In genomic region chr16:18247521-18248399, GRCm38 (mm10) we compare ENCODE assay signal across 9 mouse cellular contexts. TPM values are rescaled to one million over a fixed set of nuclear protein-coding genes. Genes with fewer than 3 reads are reported as not detected.
DNase-seq lines count a peak whose midpoint lies in the region; ATAC-seq and TF ChIP-seq lines count a peak whose summit lies in the region.
"Had no signal": no experiment of that assay in that cellular context is flagged by ENCODE, and none has a peak within 500 bp of the region (broad histone marks: within the 10 kb centered on the region; RNA-seq: fewer than 3 reads in every experiment).

No protein-coding gene starts in this region.

- no peak for TF ChIP-seq EP300 in stomach, postnatal 0 days (optimal IDR thresholded peaks at IDR 0.05)

- WGBS in forebrain, embryonic 15.5 days, result under 1% methylated on average over 33 of the region's 33 CpGs
- under 1% methylated on average over 33 of the region's 33 CpGs for whole genome bisulfite sequencing in liver, embryonic 12.5 days (ENCODE audit: insufficient replicate concordance)
- under 1% methylated on average over 33 of the region's 33 CpGs for WGBS in stomach, postnatal 0 days

- H3K27ac ChIP-seq in forebrain, embryonic 15.5 days (replicated peaks), result peak overlapping the region; percentile 90
- H3K27ac ChIP-seq in liver, embryonic 12.5 days, result peak overlapping the region; percentile 89
- peak overlapping the region; percentile 84 for H3K27ac ChIP-seq in stomach, postnatal 0 days (replicated peaks)

- H3K4me3 ChIP-seq in forebrain, embryonic 15.5 days, result peak overlapping the region; percentile 60
- H3K4me3 ChIP-seq in liver, embryonic 12.5 days, result peak overlapping the region; percentile 94
- H3K4me3 ChIP-seq in stomach, postnatal 0 days (ENCODE audit: low read depth, low read length), result peak overlapping the region; percentile 93

- DNase-seq in cerebellum, adult 11 months, result no peak
- DNase-seq in right cerebral cortex, postnatal 14 days, result peak; percentile 31
- no peak for DNase-seq in right cerebral cortex, adult 18-20 months
- DNase-seq in stomach, postnatal 0 days (ENCODE audit: low spot score), result peak; percentile 53
- DNase-seq in gastrocnemius, postnatal 10 days, result no peak

- H3K36me3 ChIP-seq in forebrain, embryonic 15.5 days, result peaks cover 63% of the 10 kb centered on the region
- H3K36me3 ChIP-seq in liver, embryonic 12.5 days, result peaks cover 76% of the 10 kb centered on the region
- peaks cover 11% of the 10 kb centered on the region for H3K36me3 ChIP-seq in stomach, postnatal 0 days (ENCODE audit: control insufficient read depth, insufficient read depth, low read length)

- no peaks in the 10 kb centered on the region for H3K27me3 ChIP-seq in forebrain, embryonic 15.5 days
- H3K27me3 ChIP-seq in liver, embryonic 12.5 days (replicated peaks), result no peaks in the 10 kb centered on the region
- no peaks in the 10 kb centered on the region for H3K27me3 ChIP-seq in stomach, postnatal 0 days (ENCODE audit: control insufficient read depth, insufficient read depth, low read length)

- no peak for TF ChIP-seq CTCF in stomach, postnatal 0 days (IDR thresholded peaks at IDR 0.05; ENCODE audit: low read depth)

- H3K9me3 ChIP-seq in forebrain, embryonic 15.5 days, result no peaks in the 10 kb centered on the region
- no peaks in the 10 kb centered on the region for H3K9me3 ChIP-seq in liver, embryonic 12.5 days (replicated peaks)
- no peaks in the 10 kb centered on the region for H3K9me3 ChIP-seq in stomach, postnatal 0 days (ENCODE audit: control insufficient read depth, low read length)

- peaks cover 36% of the 10 kb centered on the region for H3K4me1 ChIP-seq in forebrain, embryonic 15.5 days
- peaks cover 51% of the 10 kb centered on the region for H3K4me1 ChIP-seq in liver, embryonic 12.5 days
- H3K4me1 ChIP-seq in stomach, postnatal 0 days (replicated peaks; ENCODE audit: control insufficient read depth, insufficient read depth), result 0 out of 2 replicates have a peak, but pooled peaks cover 5% of the 10 kb centered on the region

- peak overlapping the region; percentile 84 for H3K4me2 ChIP-seq in forebrain, embryonic 15.5 days (replicated peaks)
- H3K4me2 ChIP-seq in liver, embryonic 12.5 days, result peak overlapping the region; percentile 92
- H3K4me2 ChIP-seq in stomach, postnatal 0 days (replicated peaks; ENCODE audit: low read depth), result peak overlapping the region; percentile 77

- H3K9ac ChIP-seq in forebrain, embryonic 15.5 days (replicated peaks), result peak overlapping the region; percentile 69
- H3K9ac ChIP-seq in liver, embryonic 12.5 days, result peak overlapping the region; percentile 95
- H3K9ac ChIP-seq in stomach, postnatal 0 days (ENCODE audit: low read length), result peak overlapping the region; percentile 83

- ATAC-seq in cerebellum, adult (ENCODE audit: insufficient number of reproducible peaks, low FRiP score, low TSS enrichment), result peak; percentile 8; the same call in 1 of the 2 replicates
- ATAC-seq in forebrain, embryonic 15.5 days (replicated peaks), result no peak; the same call in 1 of the 2 replicates
- no peak for ATAC-seq in liver, embryonic 12.5 days
- ATAC-seq in stomach, postnatal 0 days (ENCODE audit: low FRiP score, low TSS enrichment), result peak; percentile 0; the same call in 1 of the 2 replicates

RNA-seq across cellular contexts. Expression of gene Trmt2a, which starts 0.7 kb away (rescaled TPM):
- polyA plus RNA-seq in forebrain, embryonic 15.5 days (2015; fragmentation: Nextera tagmentation; extraction: Ambion mirVana), result 114 and 119 TPM in 2 replicates
- 88.8 and 96.5 TPM in 2 replicates for polyA plus RNA-seq in liver, embryonic 12.5 days (2016; fragmentation: Nextera tagmentation; extraction: Ambion mirVana)
- 35.4 and 39.8 TPM in 2 replicates for polyA plus RNA-seq in stomach, postnatal 0 days (2015; fragmentation: Nextera tagmentation; extraction: Ambion mirVana)
- 10 to 100 TPM; 15.3 to 21.2 TPM for total RNA-seq in gastrocnemius, postnatal 10 days (2021)

RNA-seq across cellular contexts. Expression of gene Ranbp1, which starts 0.8 kb away (rescaled TPM):
- 441 and 464 TPM in 2 replicates for polyA plus RNA-seq in forebrain, embryonic 15.5 days (2015; fragmentation: Nextera tagmentation; extraction: Ambion mirVana)
- 595 and 610 TPM in 2 replicates for polyA plus RNA-seq in liver, embryonic 12.5 days (2016; fragmentation: Nextera tagmentation; extraction: Ambion mirVana)
- polyA plus RNA-seq in stomach, postnatal 0 days (2015; fragmentation: Nextera tagmentation; extraction: Ambion mirVana), result 236 and 273 TPM in 2 replicates
- total RNA-seq in gastrocnemius, postnatal 10 days (2021), result 10 to 100 TPM; 52.4 to 72.0 TPM

RNA-seq across cellular contexts. Expression of gene Gm49776, which starts 10.4 kb away (rescaled TPM):
- 3.1 and 6.6 TPM in 2 replicates for polyA plus RNA-seq in forebrain, embryonic 15.5 days (2015; fragmentation: Nextera tagmentation; extraction: Ambion mirVana)
- polyA plus RNA-seq in liver, embryonic 12.5 days (2016; fragmentation: Nextera tagmentation; extraction: Ambion mirVana), result 1.7 TPM in 1 of 2 replicates, not detected in the other
- 0.67 and 1.8 TPM in 2 replicates for polyA plus RNA-seq in stomach, postnatal 0 days (2015; fragmentation: Nextera tagmentation; extraction: Ambion mirVana)
- not detected for total RNA-seq in gastrocnemius, postnatal 10 days (2021)
- total RNA-seq: layer of hippocampus, postnatal 14 days had no signal

RNA-seq across cellular contexts. Expression of gene Zdhhc8, which starts 12.8 kb away (rescaled TPM):
- 17.9 and 18.9 TPM in 2 replicates for polyA plus RNA-seq in forebrain, embryonic 15.5 days (2015; fragmentation: Nextera tagmentation; extraction: Ambion mirVana)
- 4.3 and 4.9 TPM in 2 replicates for polyA plus RNA-seq in liver, embryonic 12.5 days (2016; fragmentation: Nextera tagmentation; extraction: Ambion mirVana)
- 6.8 and 7.8 TPM in 2 replicates for polyA plus RNA-seq in stomach, postnatal 0 days (2015; fragmentation: Nextera tagmentation; extraction: Ambion mirVana)
- 10 to 100 TPM; 26.3 to 29.7 TPM for total RNA-seq in gastrocnemius, postnatal 10 days (2021)

RNA-seq across cellular contexts. Expression of gene Ccdc188, which starts 30.1 kb away (rescaled TPM):
- 0.27 TPM in 1 of 2 replicates, not detected in the other for polyA plus RNA-seq in forebrain, embryonic 15.5 days (2015; fragmentation: Nextera tagmentation; extraction: Ambion mirVana)
- polyA plus RNA-seq in liver, embryonic 12.5 days (2016; fragmentation: Nextera tagmentation; extraction: Ambion mirVana), result not detected in 2 replicates
- not detected in 2 replicates for polyA plus RNA-seq in stomach, postnatal 0 days (2015; fragmentation: Nextera tagmentation; extraction: Ambion mirVana)
- not detected for total RNA-seq in gastrocnemius, postnatal 10 days (2021)
- total RNA-seq: layer of hippocampus, postnatal 14 days had no signal

Comparison
In these comparisons a context has a peak if more than half of its experiments do, and no peak if none do; other contexts are left out.
1. DNase-seq: peak in right cerebral cortex, postnatal 14 days (single experiment) and stomach, postnatal 0 days (single experiment); none in cerebellum, adult 11 months (single experiment), right cerebral cortex, adult 18-20 months (single experiment) and gastrocnemius, postnatal 10 days (single experiment).
2. ATAC-seq: peak in cerebellum, adult (single experiment) and stomach, postnatal 0 days (single experiment); none in forebrain, embryonic 15.5 days (single experiment) and liver, embryonic 12.5 days (single experiment).
3. Peak in every context shown above with its lines, with median percentiles within 50 percentile points of each other: H3K27ac ChIP-seq, H3K4me2 ChIP-seq, H3K4me3 ChIP-seq and H3K9ac ChIP-seq.